Mouse (Mus musculus): ENCODE results near the gene Fbxo4.

GRCm38 (mm10) chr15:3978279-3978678 lies 1.1 kb downstream of the Fbxo4 start:
- TF ChIP-seq CTCF (IDR thresholded peaks at IDR 0.05; ENCODE audit: control insufficient read depth, insufficient read depth, insufficient read length) (no peak), MAX (IDR thresholded peaks at IDR 0.05) (no peak), CEBPB (IDR thresholded peaks at IDR 0.05; ENCODE audit: low read depth) (no peak), USF1 (IDR thresholded peaks at IDR 0.05; ENCODE audit: low read depth) (no peak), MYOG (IDR thresholded peaks at IDR 0.05; ENCODE audit: control insufficient read depth, extremely low read depth, insufficient read length) (no peak)

All from C2C12 (cell line).